Mouse (Mus musculus) midbrain, embryonic 14.5 days (tissue): ENCODE results near the gene Sp2. TPM values are rescaled to one million over a fixed set of nuclear protein-coding genes. Genes with fewer than 3 reads are reported as not detected.

Experiments
- ATAC-seq: fragments of 200-750 bp; cut with Nextera tagmentation; 2 replicates; pipeline ENCODE4 v1.8.0; 2017; ENCODE audit warnings: moderate number of reproducible peaks, moderate library complexity; ENCODE audit not compliant: low FRiP score, low TSS enrichment
- DNase-seq: peaks from one replicate; pipeline ENCODE4 v3.0.0-alpha.2; 2015
- H3K27ac ChIP-seq: fragments of 300-500 bp; sonication (generic); replicated peaks from 2 replicates; pipeline ENCODE4 v1.5.1; 2014; ENCODE audit warnings: mild to moderate bottlenecking, low read depth, low read length, moderate library complexity
- H3K27me3 ChIP-seq: fragments of 300-500 bp; sonication (generic); 2 replicates; pipeline ENCODE4 v1.6.1; 2014; ENCODE audit warnings: low read length, control low read depth, mixed read lengths; ENCODE audit not compliant: control insufficient read depth, insufficient read depth
- H3K36me3 ChIP-seq: fragments of 300-500 bp; sonication (generic); 2 replicates; pipeline ENCODE4 v1.6.1; 2014; ENCODE audit warnings: low read length, control low read depth; ENCODE audit not compliant: control insufficient read depth, insufficient read depth
- H3K4me1 ChIP-seq: fragments of 300-500 bp; sonication (generic); 2 replicates; pipeline ENCODE4 v1.6.1; 2014; ENCODE audit warnings: mild to moderate bottlenecking, antibody characterized with exemption, low read length, control low read depth; ENCODE audit not compliant: control insufficient read depth, insufficient read depth
- H3K4me2 ChIP-seq: fragments of 300-500 bp; sonication (generic); 2 replicates; pipeline ENCODE4 v1.6.1; 2014; ENCODE audit warnings: mild to moderate bottlenecking, low read length, moderate library complexity
- H3K4me3 ChIP-seq: fragments of 300-500 bp; sonication (generic); replicated peaks from 2 replicates; pipeline ENCODE4 v1.5.1; 2014; ENCODE audit warnings: low read depth, low read length
- H3K9ac ChIP-seq: fragments of 300-500 bp; sonication (generic); replicated peaks from 2 replicates; pipeline ENCODE4 v1.6.1; 2014; ENCODE audit warnings: mild to moderate bottlenecking, low read length, moderate library complexity
- H3K9me3 ChIP-seq: fragments of 300-500 bp; sonication (generic); 2 replicates; pipeline ENCODE4 v1.6.1; 2016; ENCODE audit warnings: low read length, control low read depth, mixed read lengths; ENCODE audit not compliant: control insufficient read depth
- WGBS: fragments of 180-500 bp; shearing (Covaris S2); extraction: QIAGEN DNeasy Blood & Tissue Kit; methylation state at CpG from one replicate; pipeline ENCODE4 v1.1.7; 2014; 5-methylcytosine and 5-hydroxymethylcytosine counted together
- polyA plus RNA-seq: library from polyadenylated mRNA; unstranded; fragments of >200 nt; fragmentation: Nextera tagmentation; extraction: Ambion mirVana; gene quantifications from 2 replicates; pipeline ENCODE4 v1.2.1, GENCODE M21; 2014

Sp2 gene
- polyA plus RNA-seq, 1 experiment from 2014 or later, result 17.2 TPM

DNA sequence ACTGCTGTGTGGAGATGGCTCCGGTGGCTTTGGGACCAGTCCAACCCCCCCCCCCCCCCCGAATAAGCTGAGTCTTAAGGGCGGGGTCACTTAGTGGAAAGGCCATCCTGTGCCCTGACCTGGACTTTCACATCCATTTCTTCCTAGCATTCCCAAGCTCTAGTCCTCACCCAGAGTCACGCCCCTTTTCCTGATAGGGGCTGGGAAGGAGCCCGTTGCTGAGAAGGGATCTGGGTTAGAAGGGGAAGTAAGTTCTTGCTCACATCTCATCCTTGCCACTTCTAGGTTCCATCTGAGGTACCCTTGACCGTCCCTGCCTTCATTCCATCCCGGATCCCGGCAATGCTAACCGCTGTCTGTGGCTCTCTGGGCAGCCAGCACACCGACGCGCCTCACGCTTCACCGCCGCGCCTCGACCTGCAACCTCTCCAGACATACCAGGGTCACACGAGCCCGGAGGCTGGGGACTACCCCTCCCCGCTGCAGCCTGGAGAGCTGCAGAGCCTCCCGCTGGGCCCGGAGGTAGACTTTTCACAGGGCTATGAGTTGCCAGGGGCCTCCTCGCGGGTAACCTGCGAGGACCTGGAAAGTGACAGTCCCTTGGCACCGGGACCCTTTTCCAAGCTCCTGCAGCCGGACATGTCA lies 38.5 kb upstream of the Sp2 start:
- H3K27ac ChIP-seq, result no peak overlapping the region
- H3K4me3 ChIP-seq, result peak overlapping the region; percentile 41; the same call in 1 of the 2 replicates
- no peaks in the 10 kb centered on the region for H3K9me3 ChIP-seq
- peaks cover 87% of the 10 kb centered on the region for H3K27me3 ChIP-seq
- 1% methylated on average over 27 of the region's 27 CpGs for WGBS
- H3K4me1 ChIP-seq, result peaks cover 10% of the 10 kb centered on the region; the same call in 1 of the 2 replicates
- ATAC-seq (no peak), DNase-seq (no peak)
- no peaks in the 10 kb centered on the region for H3K36me3 ChIP-seq
- no peak overlapping the region for H3K9ac ChIP-seq
- H3K4me2 ChIP-seq, result peak overlapping the region; percentile 64

GRCm38 (mm10) chr11:97019345-97019708 lies 36.6 kb upstream of the Sp2 start:
- Histone ChIP-seq H3K4me3 (no peak overlapping the region), H3K9me3 (no peaks in the 10 kb centered on the region), H3K4me2 (no peak overlapping the region), H3K36me3 (no peaks in the 10 kb centered on the region), H3K27ac (no peak overlapping the region), H3K27me3 (peaks cover 84% of the 10 kb centered on the region), H3K9ac (no peak overlapping the region), H3K4me1 (peaks cover 7% of the 10 kb centered on the region; the same call in 1 of the 2 replicates)
- WGBS, result 2% methylated on average over 13 of the region's 13 CpGs
- no peak for ATAC-seq
- DNase-seq, result no peak

DNA sequence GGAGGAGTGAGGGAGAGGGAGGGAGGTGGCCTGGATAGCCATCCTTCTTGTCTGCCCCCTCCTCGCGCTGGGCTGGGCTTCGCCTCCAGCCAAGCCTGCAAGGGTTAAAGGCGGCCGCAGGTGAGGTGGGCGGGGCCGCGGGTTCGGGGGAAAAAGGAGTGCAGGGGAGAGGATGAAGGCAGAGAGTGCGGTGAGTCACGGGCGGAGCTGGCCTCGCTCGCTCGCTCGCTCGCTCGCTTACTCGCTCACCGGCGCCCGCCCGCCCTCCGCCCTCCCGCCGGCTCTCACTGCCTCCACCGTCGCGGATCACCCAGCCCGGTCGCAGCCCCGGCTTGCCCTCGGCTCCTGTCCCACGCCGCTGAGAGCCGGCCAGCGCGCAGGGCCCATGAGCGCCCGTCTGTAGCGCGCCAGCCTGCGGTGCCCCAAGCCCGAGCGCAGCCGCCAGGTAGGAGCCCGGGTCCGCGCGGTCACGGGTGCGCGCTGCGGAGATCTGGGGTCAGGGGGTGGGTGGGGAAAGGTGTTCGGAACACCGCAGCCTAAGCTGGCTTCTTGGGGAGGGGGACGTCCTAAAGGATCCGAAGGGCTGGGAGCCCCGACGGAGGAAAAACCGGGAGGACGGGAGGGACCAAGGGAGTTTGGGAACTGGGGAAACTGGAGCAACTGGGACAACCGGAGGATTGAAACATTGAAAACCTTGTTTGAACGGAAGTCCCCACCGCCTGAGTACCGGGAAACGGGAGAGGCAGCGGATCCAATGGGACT lies 36.0 kb upstream of the Sp2 start:
- peaks cover 79% of the 10 kb centered on the region for H3K27me3 ChIP-seq
- no peak overlapping the region for H3K27ac ChIP-seq
- H3K4me1 ChIP-seq, result peaks cover 7% of the 10 kb centered on the region; the same call in 1 of the 2 replicates
- no peaks in the 10 kb centered on the region for H3K9me3 ChIP-seq
- WGBS, result under 1% methylated on average over 62 of the region's 68 CpGs
- peak overlapping the region; percentile 26 for H3K4me3 ChIP-seq
- H3K4me2 ChIP-seq, result peak overlapping the region; percentile 44
- no peaks in the 10 kb centered on the region for H3K36me3 ChIP-seq
- 0 out of 2 replicates have a peak overlapping the region, but pooled peaks have one; percentile 12 for H3K9ac ChIP-seq
- ATAC-seq, result no peak
- no peak for DNase-seq

- Histone ChIP-seq H3K4me3 (peak overlapping the region; percentile 26), H3K4me2 (peak overlapping the region; percentile 44), H3K36me3 (no peaks in the 10 kb centered on the region), H3K27me3 (peaks cover 70% of the 10 kb centered on the region), H3K9me3 (no peaks in the 10 kb centered on the region), H3K27ac (no peak overlapping the region), H3K4me1 (peaks cover 7% of the 10 kb centered on the region; the same call in 1 of the 2 replicates), H3K9ac (0 out of 2 replicates have a peak overlapping the region, but pooled peaks have one; percentile 12)
- WGBS, result under 1% methylated on average over 36 of the region's 36 CpGs
- no peak for DNase-seq
- no peak for ATAC-seq
These were observed 35.2 kb upstream of the Sp2 start for GRCm38 (mm10) chr11:97017696-97018582.

DNA sequence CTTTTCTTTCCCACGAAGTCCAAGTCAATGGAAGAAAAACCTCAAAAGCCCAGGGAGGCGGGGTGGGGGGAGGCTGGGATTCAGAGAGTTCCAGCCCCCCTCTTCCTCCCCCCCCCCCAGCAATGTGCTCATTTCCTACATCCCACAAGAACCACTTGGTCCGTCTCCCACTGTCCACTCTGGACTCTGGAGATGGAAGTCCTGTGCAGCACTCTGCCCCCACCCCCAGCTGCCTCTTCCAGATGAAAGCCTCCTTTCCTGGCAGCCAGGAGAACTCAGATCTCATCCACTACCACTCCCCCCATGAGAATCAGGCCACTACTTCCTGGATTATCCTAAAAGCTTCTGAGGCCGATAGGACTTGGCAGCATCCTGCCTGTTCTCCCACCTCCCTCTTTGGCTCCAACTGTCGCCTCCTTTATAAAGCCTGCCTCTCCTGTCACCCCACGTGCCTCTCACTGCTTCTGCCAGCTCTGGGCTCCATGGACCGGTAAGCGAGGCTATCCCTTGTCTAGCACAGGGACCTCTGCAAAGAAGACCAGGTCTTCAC lies 30.4 kb upstream of the Sp2 start, which contains the start of gene Sp6:
TSS of gene Sp6 (plus strand) at position 274 of the 550 bp plus-strand sequence.
- 24% methylated on average over 8 of the region's 8 CpGs for WGBS
- H3K27ac ChIP-seq, result no peak within 1 kb of the TSS
- ATAC-seq (no peak), DNase-seq (no peak)
- H3K27me3 ChIP-seq, result peaks cover 25% of the 10 kb centered on the region
- H3K4me3 ChIP-seq, result no peak within 1 kb of the TSS
- no peak within 1 kb of the TSS for H3K4me2 ChIP-seq
- no peak within 1 kb of the TSS for H3K9ac ChIP-seq
- H3K36me3 ChIP-seq, result no peaks in the 10 kb centered on the region
- H3K4me1 ChIP-seq, result no peaks in the 10 kb centered on the region
- no peaks in the 10 kb centered on the region for H3K9me3 ChIP-seq

DNA sequence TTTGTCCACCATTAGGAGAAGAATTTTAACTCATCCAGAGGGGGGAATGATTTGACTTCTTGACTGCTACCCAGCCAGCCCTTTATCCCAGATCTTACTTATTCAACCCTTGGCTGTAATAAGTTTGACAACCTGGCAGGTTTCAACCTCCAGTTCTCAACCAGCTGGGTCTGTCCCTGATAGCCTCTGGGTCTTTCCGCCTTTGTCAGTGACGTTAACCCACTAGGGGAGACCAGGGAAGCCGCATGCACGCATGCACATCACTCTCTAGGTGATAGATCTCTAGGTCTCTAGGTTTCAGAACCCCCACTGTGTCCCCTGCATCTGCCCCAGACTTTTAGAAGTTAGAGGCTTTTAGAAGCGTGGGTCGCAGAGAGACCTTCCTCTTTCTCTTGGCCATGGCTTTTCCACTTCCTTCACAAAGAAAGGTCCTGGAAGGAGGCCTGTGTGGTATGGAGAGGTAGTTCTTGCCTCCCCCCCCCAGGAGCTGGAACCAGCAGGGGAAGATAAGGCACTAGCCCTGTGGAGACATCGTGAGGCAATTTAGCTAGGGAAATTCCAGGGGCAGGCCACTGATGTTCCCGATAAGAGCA lies 26.5 kb upstream of the Sp2 start:
- DNase-seq, result no peak
- H3K4me2 ChIP-seq, result no peak overlapping the region
- no peaks in the 10 kb centered on the region for H3K27me3 ChIP-seq
- 67% methylated on average over 8 of the region's 8 CpGs for WGBS
- H3K27ac ChIP-seq, result no peak overlapping the region
- ATAC-seq, result no peak
- no peak overlapping the region for H3K4me3 ChIP-seq
- H3K4me1 ChIP-seq, result no peaks in the 10 kb centered on the region
- H3K9me3 ChIP-seq, result no peaks in the 10 kb centered on the region
- H3K36me3 ChIP-seq, result no peaks in the 10 kb centered on the region
- no peak overlapping the region for H3K9ac ChIP-seq

DNA sequence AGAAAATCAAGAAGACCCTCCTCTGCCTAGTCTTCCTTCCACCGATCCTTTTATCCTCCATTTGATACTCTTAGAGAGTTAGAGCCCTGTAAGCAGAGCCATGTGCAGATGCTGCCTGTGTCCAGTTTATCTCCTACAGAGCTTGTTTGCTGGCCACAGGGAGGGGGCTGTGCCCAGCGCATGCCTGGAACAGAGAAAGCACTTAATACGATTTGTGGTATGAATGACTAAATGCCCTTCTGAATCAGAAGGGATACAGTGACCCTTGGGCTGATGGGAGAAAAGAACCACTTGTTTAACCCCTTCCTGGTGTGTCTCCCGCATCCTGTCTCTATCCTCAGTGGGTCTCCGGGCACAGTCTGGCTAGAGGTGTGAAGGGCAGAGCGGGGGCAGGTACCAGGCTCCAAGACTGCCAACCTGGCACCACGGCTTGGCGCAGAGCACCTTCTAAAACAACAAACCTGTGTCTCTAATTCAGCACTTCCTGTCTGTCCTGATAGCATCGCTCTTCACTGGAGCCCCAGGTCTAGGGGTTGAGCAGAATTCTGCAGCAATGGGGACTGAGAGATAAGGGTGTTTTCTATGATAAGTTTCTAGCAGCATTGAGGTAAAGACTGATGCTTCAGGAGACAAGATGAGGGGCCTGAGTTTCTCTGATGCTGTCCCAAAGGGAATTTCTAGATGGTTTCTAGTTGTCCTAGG lies 24.5 kb upstream of the Sp2 start:
- no peak overlapping the region for H3K27ac ChIP-seq
- H3K4me2 ChIP-seq, result no peak overlapping the region
- H3K36me3 ChIP-seq, result no peaks in the 10 kb centered on the region
- DNase-seq (no peak), ATAC-seq (no peak)
- no peak overlapping the region for H3K4me3 ChIP-seq
- WGBS, result 76% methylated on average over 9 of the region's 9 CpGs
- no peaks in the 10 kb centered on the region for H3K4me1 ChIP-seq
- no peak overlapping the region for H3K9ac ChIP-seq
- no peaks in the 10 kb centered on the region for H3K27me3 ChIP-seq
- no peaks in the 10 kb centered on the region for H3K9me3 ChIP-seq
